Mouse (Mus musculus) ES-Bruce4 (cell line): ENCODE data around the gene Cdc42ep1. TPM values are rescaled to one million over a fixed set of nuclear protein-coding genes. Genes with fewer than 3 reads are reported as not detected.

Experiments used
- H3K27ac ChIP-seq: 2 replicates; pipeline ENCODE4 v1.5.1; 2012; ENCODE audit warnings: low read length, inconsistent platforms; ENCODE audit not compliant: insufficient read depth
- H3K27me3 ChIP-seq: 2 replicates; pipeline ENCODE4 v1.6.1; 2012; ENCODE audit warnings: mild to moderate bottlenecking, low read length, inconsistent platforms; ENCODE audit not compliant: control insufficient read depth, poor library complexity, insufficient read depth, severe bottlenecking
- H3K36me3 ChIP-seq: 2 replicates; pipeline ENCODE4 v1.6.1; 2012; ENCODE audit warnings: inconsistent platforms, mild to moderate bottlenecking, low read length, moderate library complexity; ENCODE audit not compliant: control insufficient read depth, poor library complexity, insufficient read depth, severe bottlenecking
- H3K4me1 ChIP-seq: one replicate; pipeline ENCODE4 v1.8.1; 2011; ENCODE audit warnings: low read length; ENCODE audit not compliant: control insufficient read depth, insufficient read depth
- H3K4me3 ChIP-seq: 2 replicates; pipeline ENCODE4 v1.5.1; 2011; ENCODE audit warnings: low read depth, mild to moderate bottlenecking, low read length
- H3K9ac ChIP-seq: 2 replicates; pipeline ENCODE4 v1.6.1; 2012; ENCODE audit warnings: low read depth, mild to moderate bottlenecking, inconsistent platforms; ENCODE audit not compliant: poor library complexity, severe bottlenecking
- H3K9me3 ChIP-seq: replicated peaks from 2 replicates; pipeline ENCODE4 v1.6.1; 2012; ENCODE audit warnings: mild to moderate bottlenecking, low read length, inconsistent platforms; ENCODE audit not compliant: control insufficient read depth, poor library complexity, insufficient read depth, severe bottlenecking
- CTCF ChIP-seq: IDR thresholded peaks from one replicate; pipeline ENCODE4 v1.8.1; 2011; ENCODE audit warnings: low read depth, low read length
- EP300 ChIP-seq: IDR thresholded peaks from 2 replicates; pipeline ENCODE4 v1.6.1; 2011; ENCODE audit warnings: low read depth, low read length; ENCODE audit not compliant: insufficient read depth
- POLR2A ChIP-seq: IDR thresholded peaks from one replicate; pipeline ENCODE4 v1.8.1; 2011; ENCODE audit warnings: low read length; ENCODE audit not compliant: insufficient read depth
- polyA plus RNA-seq: library from polyadenylated mRNA; stranded (reverse); fragments of >200 nt; gene quantifications from 2 replicates; pipeline ENCODE4 v1.2.4, GENCODE M21; 2011; ENCODE audit warnings: low read depth; ENCODE audit not compliant: missing spikeins, insufficient read depth, insufficient read length

The Cdc42ep1 gene
- polyA plus RNA-seq, 1 experiment = 9.2 TPM

DNA sequence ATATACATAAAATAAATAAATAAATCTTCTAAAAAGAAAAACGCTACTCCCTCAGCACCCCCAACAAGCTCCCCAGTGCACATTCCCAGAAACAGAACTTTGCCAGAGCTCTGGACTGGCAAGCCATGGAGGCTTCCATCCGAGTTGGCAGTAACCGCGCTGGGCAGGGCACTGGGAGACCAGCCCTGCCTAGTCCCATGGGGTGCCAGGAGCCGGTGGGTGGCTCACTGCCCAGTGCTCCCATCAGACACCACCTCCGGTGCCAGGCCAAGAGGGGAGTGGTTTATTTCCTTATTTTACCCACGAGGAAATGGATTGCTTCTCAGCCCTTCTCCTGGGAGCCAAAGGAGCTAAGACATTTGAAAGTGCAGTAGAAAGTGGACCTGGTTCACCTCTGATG, 14.6 kb downstream of the Cdc42ep1 start:
- Histone ChIP-seq H3K9me3 (no peaks in the 10 kb centered on the region), H3K4me1 (no peaks in the 10 kb centered on the region), H3K36me3 (no peaks in the 10 kb centered on the region), H3K4me3 (no peak overlapping the region), H3K9ac (no peak overlapping the region), H3K27me3 (no peaks in the 10 kb centered on the region), H3K27ac (no peak overlapping the region)
- TF ChIP-seq POLR2A (no peak), CTCF (no peak), EP300 (no peak)

DNA sequence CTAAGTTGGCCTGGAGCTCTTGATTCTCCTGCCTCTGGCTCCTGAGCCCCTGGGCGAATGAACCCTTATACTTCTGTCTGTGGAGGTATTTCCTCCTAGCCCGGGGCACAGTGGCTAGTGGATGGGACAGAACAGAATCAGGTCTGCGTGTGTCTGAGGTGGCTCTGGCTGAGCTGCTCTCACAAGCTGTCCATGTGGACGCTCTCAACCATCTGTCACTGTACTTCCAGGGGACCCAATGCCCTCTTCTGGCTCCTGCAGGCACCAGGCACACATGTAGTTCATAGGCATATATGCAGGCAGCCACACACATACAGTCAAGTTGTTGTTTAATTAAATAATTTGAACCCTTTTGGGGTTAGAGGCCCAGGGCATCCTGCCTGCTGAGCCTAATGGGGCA, 16.9 kb downstream of the Cdc42ep1 start:
- no peaks in the 10 kb centered on the region for H3K9me3 ChIP-seq
- peaks cover 4% of the 10 kb centered on the region for H3K4me1 ChIP-seq
- H3K27ac ChIP-seq = no peak overlapping the region
- TF ChIP-seq POLR2A (no peak), EP300 (no peak), CTCF (no peak)
- no peaks in the 10 kb centered on the region for H3K27me3 ChIP-seq
- H3K4me3 ChIP-seq = no peak overlapping the region
- H3K36me3 ChIP-seq = no peaks in the 10 kb centered on the region
- no peak overlapping the region for H3K9ac ChIP-seq

DNA sequence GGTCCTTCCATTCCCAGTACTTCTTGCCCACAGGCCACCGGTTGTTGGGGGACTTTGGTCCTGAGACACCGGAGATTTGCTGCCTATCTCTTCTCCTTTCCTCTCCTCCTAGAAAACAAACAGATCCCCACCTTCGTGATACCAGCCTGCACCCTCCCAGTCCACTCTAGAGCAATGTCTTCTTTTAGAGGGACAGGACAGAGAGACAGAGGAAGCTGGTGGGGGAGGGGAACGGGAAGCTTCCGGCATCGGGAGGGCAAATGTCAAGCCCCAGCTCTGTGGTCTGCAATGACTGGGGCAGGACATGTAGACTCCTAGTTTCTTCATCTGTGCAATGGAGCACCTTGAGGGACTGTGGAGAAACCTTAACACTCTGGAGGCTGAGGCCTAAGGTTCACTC, 17.3 kb downstream of the Cdc42ep1 start:
- Histone ChIP-seq H3K4me3 (no peak overlapping the region), H3K27me3 (no peaks in the 10 kb centered on the region), H3K9me3 (no peaks in the 10 kb centered on the region), H3K4me1 (peaks cover 4% of the 10 kb centered on the region), H3K9ac (no peak overlapping the region), H3K36me3 (no peaks in the 10 kb centered on the region), H3K27ac (no peak overlapping the region)
- TF ChIP-seq EP300 (no peak), POLR2A (no peak), CTCF (no peak)

DNA sequence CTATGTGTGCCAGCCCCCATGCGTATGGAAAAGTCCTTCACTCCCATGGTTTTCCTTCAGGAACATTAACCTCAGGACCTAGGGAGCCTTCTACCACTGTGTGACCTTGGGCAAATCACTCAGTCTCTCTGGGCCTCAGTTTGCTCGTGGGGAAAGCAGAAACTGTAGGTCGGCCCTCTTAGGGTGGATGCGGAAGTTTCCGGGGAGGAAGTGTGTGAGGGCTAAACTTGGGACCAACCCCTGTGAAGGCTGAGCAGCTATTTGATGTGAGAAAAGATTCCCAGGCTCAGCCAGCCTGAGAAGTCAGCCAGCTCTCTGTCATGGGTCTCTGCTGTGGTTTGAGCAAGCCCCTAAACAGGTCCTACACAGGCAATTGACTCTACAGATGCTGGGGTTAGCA, 19.9 kb downstream of the Cdc42ep1 start:
- Histone ChIP-seq H3K36me3 (no peaks in the 10 kb centered on the region), H3K27ac (no peak overlapping the region), H3K4me3 (no peak overlapping the region), H3K27me3 (no peaks in the 10 kb centered on the region), H3K9me3 (no peaks in the 10 kb centered on the region), H3K4me1 (peaks cover 4% of the 10 kb centered on the region), H3K9ac (no peak overlapping the region)
- no peak for TF ChIP-seq POLR2A
- no peak for TF ChIP-seq EP300
- TF ChIP-seq CTCF = no peak

DNA sequence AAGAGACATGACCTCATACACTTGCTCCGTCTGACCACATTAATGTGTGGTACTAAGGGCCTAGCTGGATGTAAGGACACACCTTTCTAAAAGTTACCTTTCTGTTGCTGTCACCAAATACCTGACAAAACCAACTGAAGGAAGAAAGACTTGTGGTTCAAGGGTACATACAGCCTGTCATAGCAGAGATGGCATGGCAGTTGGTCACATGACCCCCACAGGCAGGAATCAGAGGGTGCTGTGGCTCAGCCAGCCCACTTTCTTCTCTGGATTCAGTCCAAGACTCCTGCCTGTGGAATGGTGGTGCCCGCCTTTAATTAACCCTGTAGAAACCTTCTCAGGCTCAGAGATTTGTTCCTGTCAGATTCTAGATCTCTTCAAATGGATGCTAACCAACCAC, 20.7 kb downstream of the Cdc42ep1 start:
- H3K27ac ChIP-seq = no peak overlapping the region
- no peaks in the 10 kb centered on the region for H3K36me3 ChIP-seq
- peaks cover 4% of the 10 kb centered on the region for H3K4me1 ChIP-seq
- TF ChIP-seq POLR2A = no peak
- no peak for TF ChIP-seq EP300
- no peak for TF ChIP-seq CTCF
- H3K4me3 ChIP-seq = no peak overlapping the region
- no peaks in the 10 kb centered on the region for H3K9me3 ChIP-seq
- H3K9ac ChIP-seq = no peak overlapping the region
- no peaks in the 10 kb centered on the region for H3K27me3 ChIP-seq

DNA sequence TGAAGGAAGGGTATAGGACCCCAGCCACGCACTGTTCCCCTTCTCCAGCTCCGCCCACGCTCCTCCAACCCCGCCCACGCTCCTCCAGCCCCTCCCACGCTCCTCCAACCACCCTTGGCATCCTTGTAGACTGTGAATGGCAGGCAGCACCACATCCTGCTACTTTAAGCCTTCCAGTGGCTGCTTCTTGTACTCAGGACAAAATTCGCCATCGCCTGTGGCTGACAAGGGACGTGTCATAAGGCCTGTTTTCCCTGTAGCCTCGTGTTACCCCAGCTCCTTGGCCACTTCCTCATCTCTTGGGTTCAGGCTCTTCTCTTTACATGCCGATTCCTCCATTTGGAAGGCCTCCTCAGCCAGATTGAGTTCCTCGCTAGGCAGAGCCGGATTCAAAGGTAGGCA, 21.4 kb downstream of the Cdc42ep1 start:
- no peaks in the 10 kb centered on the region for H3K27me3 ChIP-seq
- H3K9ac ChIP-seq = no peak overlapping the region
- no peaks in the 10 kb centered on the region for H3K36me3 ChIP-seq
- peaks cover 4% of the 10 kb centered on the region for H3K4me1 ChIP-seq
- H3K4me3 ChIP-seq = peak overlapping the region; percentile 34
- TF ChIP-seq CTCF = no peak
- peak; percentile 17 for TF ChIP-seq POLR2A
- no peak overlapping the region for H3K27ac ChIP-seq
- no peaks in the 10 kb centered on the region for H3K9me3 ChIP-seq
